Mouse (Mus musculus): ENCODE measurements at regions not wholly inside any gene's neighbourhood (a gene's known extent, or its start where the extent isn't known, plus 50 kb on each side); places are given as distances from the start of the nearest gene placed in this dataset.

- TF ChIP-seq CTCF (IDR thresholded peaks at IDR 0.05; ENCODE audit: low read depth, low read length), result no peak
- TF ChIP-seq GATA2 (IDR thresholded peaks at IDR 0.05; ENCODE audit: borderline replicate concordance, low read depth, low read length), result no peak
- no peak for TF ChIP-seq GATA1 (IDR thresholded peaks at IDR 0.05; ENCODE audit: borderline replicate concordance, low read length)
These were observed 164.4 kb downstream of the Slc30a10 start for GRCm38 (mm10) chr1:185619011-185619410.

Measured in G1E (cell line).